Mouse (Mus musculus): ENCODE results near the gene Npas3.

Npas3 gene

DNA sequence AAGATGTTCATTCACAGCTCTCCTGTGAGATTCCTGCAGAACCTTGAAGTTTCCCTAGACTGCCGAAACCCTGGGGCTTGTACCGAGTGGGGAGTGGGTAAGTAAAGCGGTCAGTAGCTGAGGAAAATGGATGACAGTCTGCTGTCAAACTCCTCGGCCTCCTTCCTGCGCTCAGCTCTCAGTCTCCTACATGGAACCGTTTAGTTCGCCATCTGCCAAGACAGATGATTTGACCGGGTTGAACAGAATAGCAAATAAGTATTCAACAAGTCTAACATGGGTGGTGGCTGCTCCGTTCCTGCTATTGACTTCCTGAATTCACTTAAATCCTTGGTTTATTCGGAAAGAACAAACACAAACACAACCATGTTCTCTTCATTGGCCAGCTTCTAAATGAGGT, 541.0 kb downstream of the Npas3 start:
- DNase-seq (ENCODE audit: low read depth, low spot score): no peak

DNA sequence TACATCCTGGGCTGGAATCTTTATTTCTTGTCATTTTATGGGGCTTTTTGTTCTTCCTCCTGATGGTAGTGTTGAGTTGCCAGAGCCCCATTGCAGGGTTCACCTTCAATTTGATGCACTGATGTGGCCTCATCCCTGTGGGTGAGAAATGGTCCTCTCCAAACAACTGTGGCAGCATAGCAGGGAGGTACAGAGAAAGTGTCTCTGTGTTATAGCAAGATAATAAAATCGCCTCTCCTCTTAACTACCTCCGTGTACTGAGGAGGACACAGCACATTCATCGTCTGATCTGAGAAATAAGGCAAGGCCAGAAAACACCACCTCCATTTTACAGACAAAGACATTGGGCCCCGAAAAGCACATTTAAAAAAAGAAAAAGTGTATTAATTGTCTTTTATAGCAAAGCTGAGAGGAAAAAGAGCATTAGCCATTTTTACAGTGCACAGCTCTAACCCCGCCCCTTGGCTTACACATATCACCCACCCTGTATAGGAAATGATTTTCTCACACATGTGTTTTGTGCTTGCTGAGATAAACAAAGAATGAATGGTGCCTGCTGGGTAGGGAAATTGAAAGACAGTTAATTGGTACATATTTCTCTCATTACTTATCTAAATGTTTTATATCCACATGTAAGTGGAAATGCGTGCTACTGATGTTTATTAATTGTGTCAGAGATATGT, 546.4 kb downstream of the Npas3 start:
- no peak for DNase-seq (ENCODE audit: low read depth, low spot score)

DNA sequence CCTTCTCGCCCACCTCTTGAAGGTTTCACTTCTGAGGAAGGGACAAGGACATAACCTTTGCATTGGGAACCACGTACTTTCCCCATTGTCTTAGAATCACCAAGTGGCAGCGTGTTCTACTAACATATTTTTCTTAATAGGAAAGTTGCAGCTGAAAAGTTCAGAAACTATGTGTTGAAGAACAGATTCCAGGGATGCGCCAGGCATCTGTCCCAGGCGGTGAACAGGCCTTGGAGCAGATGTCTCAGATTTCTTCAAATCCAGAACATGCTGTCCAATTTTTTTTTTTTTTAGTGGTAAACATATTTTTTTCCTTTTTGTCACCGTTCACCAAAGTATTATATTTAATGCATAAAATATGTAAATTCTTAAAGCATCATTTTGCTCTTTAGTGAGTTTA, 553.4 kb downstream of the Npas3 start:
- no peak for DNase-seq (ENCODE audit: low read depth, low spot score)

DNA sequence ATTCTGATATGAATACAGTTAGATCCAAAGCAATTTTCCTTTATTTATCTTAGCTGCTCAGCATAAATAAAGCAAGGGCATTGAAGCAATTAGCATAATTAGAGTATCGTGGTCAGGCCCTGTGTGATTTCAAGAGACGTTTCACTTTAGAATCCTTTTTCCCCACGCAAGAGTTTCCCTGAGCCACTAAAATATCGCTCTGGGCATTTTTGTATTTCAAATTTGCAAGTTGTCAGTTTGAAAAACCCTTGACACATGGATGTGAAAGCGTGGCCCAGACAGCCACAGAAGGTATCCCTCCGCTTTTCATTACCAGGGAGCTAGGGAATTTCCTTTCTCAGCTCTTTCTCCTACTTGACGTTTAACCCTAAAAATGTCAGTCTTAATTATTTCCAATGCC, 553.9 kb downstream of the Npas3 start:
- no peak for DNase-seq (ENCODE audit: low read depth, low spot score)

DNA sequence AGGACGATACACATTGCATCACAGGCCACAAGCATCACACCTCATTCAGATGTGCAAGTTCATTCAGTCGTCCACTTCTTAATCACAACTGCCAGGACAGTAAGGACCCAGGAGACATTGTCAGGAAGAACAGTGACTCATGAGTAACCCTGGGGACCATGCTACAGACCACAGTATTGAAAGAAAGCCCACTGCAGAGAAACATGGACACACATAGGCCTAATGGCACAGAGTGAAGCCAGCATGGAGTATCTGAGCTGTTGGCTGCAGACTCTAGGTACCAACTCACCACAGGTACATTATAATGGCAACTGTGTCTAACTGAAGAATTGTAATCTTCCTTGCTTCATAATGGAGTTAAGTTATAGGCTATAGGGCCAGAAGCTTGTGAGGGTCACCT, 561.6 kb downstream of the Npas3 start:
- no peak for DNase-seq (ENCODE audit: low read depth, low spot score)

DNA sequence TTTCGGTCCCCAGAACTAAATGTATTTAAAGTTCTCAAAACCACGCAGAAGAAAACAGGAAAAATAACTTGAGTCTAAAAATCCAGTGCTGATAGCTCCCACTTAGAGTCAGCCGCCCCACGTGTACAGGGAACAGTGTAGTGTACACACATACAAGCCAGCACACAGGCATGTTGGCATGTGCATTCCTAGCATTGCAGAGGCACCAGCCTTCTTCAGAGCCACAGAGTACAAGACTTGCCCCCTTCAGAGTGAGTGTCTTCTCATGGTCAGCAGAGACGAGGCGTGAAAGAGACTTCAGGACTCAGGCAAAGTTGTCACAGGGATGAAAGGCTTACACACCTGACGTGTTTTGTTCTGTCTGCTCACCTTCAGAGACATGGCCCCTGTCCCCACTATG, 565.8 kb downstream of the Npas3 start:
- DNase-seq (ENCODE audit: low read depth, low spot score): no peak

DNA sequence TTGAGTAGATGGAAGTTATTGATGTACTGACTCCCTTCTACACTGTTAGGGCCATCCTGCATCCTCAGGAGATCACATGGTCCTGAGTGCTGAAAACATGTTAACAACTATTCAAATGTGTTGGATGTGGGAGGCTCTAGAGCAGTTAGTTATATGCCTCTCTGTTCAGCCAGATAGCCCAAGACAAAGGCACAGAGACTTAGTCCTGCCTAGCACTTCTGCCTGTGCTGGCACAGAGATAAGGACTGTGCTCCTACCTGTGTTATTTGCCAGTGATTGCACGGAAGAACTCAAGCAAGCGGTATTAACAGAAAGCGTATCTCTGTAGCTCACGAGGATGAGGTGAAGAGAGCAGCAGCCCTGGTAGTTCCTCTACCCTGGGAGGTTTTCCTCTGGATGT, 571.5 kb downstream of the Npas3 start:
- DNase-seq (ENCODE audit: low read depth, low spot score): no peak

DNA sequence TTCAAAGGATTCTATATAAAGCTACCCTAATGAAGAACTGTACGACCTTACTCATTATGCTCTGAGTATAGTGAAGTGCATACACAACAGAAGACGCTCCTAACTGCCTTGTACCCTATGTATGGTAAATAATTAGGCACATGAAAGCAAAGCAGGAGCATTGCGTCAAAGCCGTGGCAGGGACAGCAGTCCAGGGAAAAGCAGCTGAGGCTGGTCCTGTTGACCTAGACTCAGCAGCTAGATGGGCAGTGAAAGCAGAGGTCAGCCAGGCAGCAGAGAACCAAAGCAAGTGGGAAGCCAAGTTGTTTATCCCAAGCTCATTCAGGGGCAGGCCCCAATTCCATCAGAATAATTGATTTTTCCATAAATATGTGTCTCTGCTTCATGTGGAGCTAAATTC, 574.4 kb downstream of the Npas3 start:
- no peak for DNase-seq (ENCODE audit: low read depth, low spot score)

DNA sequence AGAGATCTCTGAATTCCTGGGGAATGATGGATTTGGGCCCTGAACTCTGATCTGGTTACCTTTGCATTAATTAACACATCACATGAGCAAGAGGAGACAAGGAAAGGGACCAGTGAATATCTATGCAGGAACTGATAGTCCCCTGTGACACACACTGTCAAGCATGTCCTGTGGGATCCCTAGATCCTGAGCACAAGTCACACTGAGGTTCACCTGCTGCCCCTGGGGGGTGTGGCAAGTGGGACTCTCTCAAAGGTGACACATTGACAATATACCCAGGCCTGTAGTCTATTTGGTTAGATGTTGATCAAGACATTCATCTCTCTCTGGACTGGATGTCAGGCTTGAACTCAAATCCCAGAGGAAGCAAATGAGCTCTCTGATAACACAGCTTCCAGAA, 576.8 kb downstream of the Npas3 start:
- no peak for DNase-seq (ENCODE audit: low read depth, low spot score)

DNA sequence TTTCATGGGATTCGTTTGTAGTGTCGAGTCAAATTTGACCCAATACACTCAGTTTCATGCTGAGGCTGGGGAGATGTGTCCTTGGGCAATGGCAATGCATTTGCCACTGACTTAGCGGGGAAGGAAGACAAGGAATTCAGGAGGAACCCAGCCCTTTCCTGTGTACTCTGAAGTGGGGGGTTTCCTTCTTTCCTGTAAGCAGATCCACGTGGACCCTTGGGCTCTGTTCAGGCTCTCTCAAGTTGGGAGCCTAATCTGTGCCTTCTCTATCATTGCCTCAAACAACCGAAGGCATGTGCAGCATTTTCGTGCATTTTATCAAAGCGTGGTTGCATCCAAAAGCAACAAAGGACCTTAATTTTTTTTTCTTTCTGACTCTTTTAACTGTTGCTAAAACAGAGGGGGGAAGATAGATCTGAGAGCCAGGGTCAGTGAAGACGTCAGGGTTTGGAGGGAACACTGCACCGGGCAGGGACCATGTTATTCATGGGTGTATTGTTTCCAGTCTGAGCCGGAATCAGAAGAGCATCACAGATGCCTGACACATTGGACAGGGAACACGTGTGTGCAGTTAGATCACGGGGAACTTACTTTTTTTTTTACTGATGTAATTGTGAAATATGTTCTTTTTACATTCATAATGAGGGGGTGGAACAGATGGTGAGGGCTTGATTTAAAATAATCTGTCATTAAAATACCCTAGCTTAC, 577.6 kb downstream of the Npas3 start:
- DNase-seq (ENCODE audit: low read depth, low spot score): no peak

DNA sequence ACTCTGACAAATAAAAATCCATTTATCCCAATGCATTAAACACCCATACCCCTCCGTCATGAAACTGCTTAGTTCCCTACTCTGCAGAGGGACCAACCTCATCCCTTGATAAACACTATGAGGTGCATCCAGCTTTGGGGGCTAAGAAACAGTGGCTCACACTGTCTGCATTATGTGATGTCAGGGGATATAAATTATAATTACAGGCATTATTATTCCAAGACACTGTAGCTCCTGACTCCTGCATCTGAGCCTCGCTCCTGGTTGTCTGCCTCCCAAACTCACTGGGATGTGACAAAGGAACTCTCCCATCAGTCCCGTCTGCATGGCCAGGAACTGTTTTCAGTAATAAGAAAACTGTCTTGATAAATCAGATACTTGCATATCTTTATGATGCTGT, 578.3 kb downstream of the Npas3 start:
- no peak for DNase-seq (ENCODE audit: low read depth, low spot score)

DNA sequence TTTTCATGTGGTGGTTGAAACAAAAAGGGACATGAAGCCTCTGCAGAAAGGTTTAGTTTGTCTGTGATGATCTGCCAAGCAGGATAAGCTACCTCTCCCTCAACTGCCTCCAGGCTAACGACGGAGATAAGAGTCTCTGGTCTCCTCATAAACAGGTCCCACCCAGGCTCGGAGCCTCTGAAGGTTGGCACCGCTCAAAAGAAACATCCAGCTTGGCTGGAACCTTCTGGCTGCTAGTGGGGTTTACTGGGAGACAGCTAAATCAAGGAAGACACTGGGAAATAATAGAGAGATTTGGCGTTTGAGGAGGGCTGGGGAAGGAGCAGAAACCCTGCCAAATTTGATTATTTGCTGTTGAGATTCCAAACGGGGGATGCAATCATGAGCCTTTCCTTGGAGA, 584.1 kb downstream of the Npas3 start:
- no peak for DNase-seq (ENCODE audit: low read depth, low spot score)

DNA sequence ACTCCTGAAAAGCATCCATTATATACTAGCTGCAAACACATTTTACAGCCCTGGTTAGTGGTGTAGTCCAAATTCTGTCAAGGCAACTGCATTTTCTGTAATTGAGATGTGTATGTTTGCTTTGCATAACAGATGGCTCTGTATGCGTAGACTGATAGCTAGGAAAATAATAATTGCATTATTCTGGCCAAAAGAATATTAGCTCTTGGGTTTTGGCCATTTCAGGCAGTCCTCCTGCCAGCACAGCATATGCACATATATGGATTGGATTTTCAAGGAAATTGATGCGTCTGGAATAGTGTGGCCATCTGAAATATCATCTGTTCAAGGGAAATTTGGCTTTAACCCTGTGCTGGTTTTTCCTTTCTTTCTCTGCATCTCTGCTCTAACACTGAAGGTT, 584.9 kb downstream of the Npas3 start:
- DNase-seq (ENCODE audit: low read depth, low spot score): no peak

DNA sequence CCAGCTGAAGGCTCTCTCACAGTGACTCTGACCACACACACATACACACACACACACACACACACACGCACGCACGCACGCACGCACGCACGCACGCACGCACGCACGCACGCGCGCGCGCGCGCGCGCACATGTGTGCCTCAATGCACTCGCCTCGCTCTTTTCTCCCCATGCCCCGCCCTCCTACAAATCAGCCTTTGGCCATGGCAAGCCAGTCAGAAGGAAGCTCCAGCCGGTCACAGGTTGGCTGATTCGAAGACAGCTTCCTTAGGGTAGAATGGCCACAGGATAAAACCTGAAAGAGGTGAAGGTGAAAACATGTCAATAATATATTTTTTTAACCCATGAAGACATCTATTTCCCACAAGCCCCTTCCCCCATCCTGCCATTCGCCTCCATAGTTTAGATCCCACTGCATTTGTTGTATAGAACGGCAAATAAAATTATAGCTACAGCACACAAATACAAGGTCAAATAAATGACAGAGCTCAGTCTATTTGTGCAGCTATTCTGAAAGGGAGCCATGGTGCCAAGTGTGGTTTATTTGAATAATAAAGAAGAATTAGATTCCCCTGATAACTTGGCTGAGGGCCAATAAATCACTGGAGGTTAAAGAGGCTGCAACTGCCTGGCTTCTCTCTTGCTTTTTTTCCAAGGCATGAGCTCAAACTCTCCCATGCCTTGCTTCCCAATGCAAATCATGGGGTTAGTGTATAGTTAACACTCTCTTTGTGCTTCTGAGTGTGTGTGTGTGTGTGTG, 587.7 kb downstream of the Npas3 start:
- no peak for DNase-seq (ENCODE audit: low read depth, low spot score)

DNA sequence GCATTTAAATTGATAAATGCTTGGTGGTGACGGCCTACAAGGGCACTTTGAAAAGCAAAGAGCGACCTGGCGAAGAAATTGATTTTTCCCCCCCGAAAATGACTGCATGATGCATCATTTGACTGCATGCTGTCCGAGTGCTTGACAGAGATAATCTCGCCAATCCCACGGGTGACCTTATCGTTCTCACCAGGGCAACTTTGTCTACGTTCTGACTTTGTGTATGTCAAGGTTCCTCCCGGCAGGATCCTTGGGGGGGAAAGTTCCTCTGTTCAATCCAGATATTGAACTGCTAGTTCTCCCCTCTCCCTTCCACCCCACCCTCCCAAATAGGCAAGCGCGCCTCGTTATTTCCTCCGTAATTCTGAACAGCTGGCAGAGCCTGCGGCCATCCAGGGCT, 588.9 kb downstream of the Npas3 start:
- DNase-seq (ENCODE audit: low read depth, low spot score): no peak

DNA sequence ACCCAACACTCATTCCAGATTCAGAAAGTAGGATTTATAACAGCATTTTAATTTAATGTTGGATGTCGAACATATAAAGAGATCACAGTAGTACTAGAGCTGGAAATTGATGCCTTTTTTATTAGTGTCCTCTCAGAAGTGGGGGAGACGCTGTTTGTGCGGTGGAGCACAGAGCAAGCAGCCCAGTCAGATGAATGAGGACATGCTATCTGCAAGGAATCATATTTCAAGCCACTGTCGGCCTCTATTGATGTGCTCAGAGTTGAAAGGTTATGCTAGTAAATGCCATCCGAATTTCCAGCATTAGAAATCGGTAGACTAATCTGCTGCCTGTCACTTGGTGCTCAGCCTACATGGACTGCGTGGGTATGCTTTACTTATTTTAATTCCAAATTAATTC, 590.1 kb downstream of the Npas3 start:
- no peak for DNase-seq (ENCODE audit: low read depth, low spot score)

DNA sequence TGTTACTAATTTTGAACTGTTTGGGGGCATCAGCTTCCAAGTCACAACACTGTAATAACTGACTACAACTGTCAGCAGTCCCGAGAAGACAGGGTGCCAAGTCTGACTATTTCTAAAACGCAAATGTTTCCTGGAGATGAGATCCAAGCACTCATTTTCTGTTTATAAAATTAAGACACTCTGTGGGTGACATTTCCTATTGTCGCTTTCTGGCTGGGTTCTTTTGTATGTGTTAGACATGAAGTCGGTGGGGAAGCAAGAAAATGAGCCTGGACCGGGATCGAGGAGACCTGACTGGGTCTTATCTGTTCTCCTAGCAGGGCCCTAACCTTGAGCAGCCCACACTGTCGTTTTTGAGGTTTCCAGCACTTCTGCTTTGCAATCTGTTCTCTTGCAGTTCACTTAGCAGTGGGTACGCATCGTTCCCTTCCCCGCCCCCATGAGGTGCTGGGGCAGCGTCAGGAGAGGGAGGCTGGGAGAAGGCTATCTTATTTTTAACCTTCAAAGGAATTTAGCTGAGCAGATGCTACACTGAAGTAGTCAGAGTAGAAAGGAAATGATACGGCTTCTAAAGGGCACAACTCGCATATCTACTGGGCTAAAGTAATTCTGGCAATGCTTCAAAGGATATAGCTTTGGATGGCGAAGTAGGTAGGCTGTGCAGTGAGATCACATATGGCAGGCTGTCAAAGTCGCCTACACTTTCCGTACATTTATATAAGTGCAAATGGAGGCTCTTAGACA, 593.6 kb downstream of the Npas3 start:
- no peak for DNase-seq (ENCODE audit: low read depth, low spot score)

DNA sequence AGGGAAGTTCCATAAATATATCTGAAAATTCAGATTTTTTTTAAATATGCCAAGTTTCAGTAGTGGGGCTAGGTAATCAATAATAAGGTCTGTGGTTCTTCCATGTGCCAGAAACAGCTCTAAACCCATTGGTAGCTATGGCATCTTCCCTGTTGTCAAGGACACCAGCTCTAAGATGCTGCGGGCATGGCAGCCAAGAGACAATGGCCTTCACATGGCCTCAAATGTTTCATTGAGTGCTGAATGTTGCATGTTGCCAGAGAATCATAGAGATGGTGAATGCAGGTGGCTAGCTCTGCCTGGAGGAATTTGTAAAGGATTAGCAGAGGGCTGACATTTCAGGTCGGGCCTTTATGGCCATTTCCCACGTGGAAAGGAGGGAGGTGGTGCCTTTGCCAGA, 595.1 kb downstream of the Npas3 start:
- no peak for DNase-seq (ENCODE audit: low read depth, low spot score)

DNA sequence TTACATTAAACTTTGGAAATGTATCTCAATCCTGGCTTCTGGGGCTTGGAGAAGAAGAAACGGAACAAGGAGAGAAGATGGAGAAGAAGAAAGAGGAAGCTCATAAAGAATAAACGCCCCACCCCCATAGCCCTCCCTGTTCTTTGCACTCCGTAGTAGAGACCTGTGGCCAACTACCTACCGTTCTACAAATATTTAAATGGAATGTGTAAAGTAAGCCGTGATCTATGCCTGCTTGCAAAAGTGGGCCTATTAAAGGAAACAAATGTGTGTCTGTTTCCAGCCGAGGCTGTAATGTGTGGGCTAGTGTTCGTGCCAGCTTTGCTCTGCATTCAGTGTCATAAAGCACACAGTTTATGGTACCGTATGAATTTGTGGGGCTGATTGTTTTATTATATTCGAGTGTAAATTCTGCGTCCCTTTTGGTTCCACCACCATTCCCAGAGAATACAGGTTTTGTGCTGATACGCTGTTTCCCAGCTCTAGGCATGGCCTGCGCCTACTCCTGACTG, 597.7 kb downstream of the Npas3 start:
- no peak for DNase-seq (ENCODE audit: low read depth, low spot score)

DNA sequence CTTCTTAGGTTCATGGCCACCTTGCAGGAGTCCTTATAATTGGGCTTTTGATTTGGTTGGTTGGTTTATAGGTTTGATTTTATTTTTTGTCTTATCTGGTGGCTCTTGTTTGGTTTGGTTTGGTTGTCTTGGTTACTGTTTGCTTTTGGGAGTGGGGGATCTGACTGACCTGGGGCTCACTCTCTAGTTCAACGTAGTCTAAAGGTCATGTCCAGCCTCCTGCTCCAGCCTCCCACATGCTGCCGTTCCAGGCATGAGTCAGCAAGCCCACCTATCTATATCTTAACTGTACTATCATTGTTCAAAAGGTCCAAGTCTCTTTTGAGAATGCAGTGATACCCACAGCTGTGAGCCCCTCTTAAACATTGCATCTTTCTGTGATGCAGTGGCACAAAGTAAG, 600.8 kb downstream of the Npas3 start:
- no peak for DNase-seq (ENCODE audit: low read depth, low spot score)

DNA sequence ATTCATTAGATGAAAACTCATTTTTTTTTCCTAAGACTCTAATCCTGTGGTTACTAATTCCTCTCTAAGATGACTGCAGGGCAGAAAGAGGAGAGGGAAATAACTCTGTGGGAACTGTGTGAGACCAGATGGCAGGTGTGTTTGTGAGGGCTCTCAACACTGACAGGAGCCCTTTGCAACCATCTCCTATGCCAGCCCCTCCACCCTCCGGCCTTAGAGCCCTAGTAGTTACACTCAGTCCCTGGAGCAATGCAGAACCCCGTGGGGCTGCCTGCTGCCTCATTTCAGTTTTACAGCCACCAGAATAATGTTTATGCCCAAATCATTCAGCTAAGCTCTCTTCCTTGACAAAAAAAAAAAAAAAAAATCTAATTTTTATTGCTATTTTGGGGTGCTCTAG, 604.0 kb downstream of the Npas3 start:
- no peak for DNase-seq (ENCODE audit: low read depth, low spot score)

DNA sequence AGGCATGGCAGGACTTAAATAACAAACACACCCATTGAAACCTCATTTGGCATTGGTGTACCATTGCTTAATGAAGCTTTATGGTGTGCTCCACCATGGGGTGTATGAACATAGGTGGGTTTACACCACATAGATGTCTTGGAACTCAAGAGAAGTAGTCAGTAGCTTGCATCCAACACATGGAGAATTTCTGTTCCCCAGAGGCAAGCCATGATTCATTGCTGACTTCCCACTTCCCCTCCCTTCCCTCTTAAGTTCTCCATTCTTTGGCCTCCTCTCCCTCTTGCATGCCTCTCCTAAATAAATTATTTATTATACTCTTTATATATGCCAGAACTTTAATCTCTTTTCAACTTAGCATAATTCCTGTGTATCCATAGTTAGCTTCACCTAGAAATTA, 611.7 kb downstream of the Npas3 start:
- DNase-seq (ENCODE audit: low read depth, low spot score): no peak
